Mouse (Mus musculus) brain, embryonic 14.5 days (tissue): ENCODE measurements around the gene Fam180a.

Source experiments
- CTCF ChIP-seq: fragments of 200-500 bp; IDR thresholded peaks from 2 replicates; pipeline ENCODE4 v1.5.1; 2012; ENCODE audit warnings: inconsistent platforms, mild to moderate bottlenecking, moderate library complexity, borderline replicate concordance; ENCODE audit not compliant: insufficient read depth, insufficient read length; ENCODE audit errors: extremely low read depth
- POLR2A ChIP-seq: fragments of 200-500 bp; IDR thresholded peaks from 2 replicates; pipeline ENCODE4 v1.6.1; 2012; ENCODE audit warnings: mild to moderate bottlenecking, inconsistent platforms, borderline replicate concordance; ENCODE audit not compliant: poor library complexity, insufficient read depth, insufficient read length, severe bottlenecking; ENCODE audit errors: extremely low read depth

DNA sequence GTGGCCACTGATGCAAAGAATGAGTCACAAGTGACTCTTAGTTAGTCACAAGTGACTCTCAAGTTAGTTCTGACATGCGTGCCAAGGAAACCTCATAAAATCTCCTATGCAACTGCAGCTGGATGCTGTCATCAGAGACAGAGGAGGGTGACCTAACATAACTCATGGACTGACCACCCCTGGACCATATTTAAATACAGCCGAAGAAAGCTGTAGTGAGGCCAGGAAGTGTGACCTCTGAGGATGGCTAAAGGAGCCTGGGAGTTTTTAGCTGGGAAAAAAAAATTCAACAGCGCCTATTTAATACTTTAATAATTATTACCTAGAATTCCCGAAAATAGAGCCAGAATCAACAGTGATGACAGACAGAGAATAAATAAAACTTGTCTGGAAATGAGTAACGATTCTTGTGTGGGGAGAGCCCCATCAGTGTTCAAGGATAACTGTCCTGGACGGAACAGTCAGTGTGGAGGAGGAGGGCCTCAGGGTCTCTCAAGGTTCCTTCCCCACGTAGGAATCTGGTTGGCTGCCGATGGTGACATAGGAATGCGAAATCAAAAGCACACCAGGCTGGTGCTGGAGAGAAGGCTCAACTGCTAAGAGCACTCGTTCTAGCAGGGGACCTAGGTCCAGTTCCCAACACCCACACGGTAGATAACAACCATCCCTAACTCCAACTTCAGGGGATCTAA lies 52.4 kb downstream of the Fam180a start:
- TF ChIP-seq CTCF (no peak), POLR2A (no peak)
